Mouse (Mus musculus): ENCODE measurements around the gene Ceacam18. TPM values are rescaled to one million over a fixed set of nuclear protein-coding genes. Genes with fewer than 3 reads are reported as not detected.
"Not testable (repeated sequence)": the region's sequence is repeated elsewhere in the genome, so short reads cannot be mapped to it uniquely, and the experiment has no call there.

Gene Ceacam18
- total RNA-seq, 2 experiments from 2014 or later, result 0.14 TPM; not detected in 1

GRCm38 (mm10) chr7:43667221-43667620, 32.7 kb downstream of the Ceacam18 start:
- not testable (repeated sequence) for DNase-seq (ENCODE audit: low spot score in 2 of 2)

- DNase-seq (ENCODE audit: low spot score in 2 of 2), result no peak
Observed at GRCm38 (mm10) chr7:43668582-43668981, 34.1 kb downstream of the Ceacam18 start.

GRCm38 (mm10) chr7:43671064-43671808, 36.7 kb downstream of the Ceacam18 start:
- DNase-seq (ENCODE audit: low spot score in 2 of 2), result no peak

- DNase-seq (ENCODE audit: low spot score in 2 of 2), result peak; percentile 33 to 77
Observed at GRCm38 (mm10) chr7:43671809-43672580, 37.5 kb downstream of the Ceacam18 start, which contains the start of gene Ctu1. Ctu1 (plus strand) TSS chr7:43672016.

GRCm38 (mm10) chr7:43672581-43673260, 38.2 kb downstream of the Ceacam18 start:
- no peak for DNase-seq (ENCODE audit: low spot score in 2 of 2)

GRCm38 (mm10) chr7:43675091-43675490, 40.6 kb downstream of the Ceacam18 start:
- DNase-seq (ENCODE audit: low spot score in 2 of 2), result no peak

- DNase-seq (ENCODE audit: low spot score in 2 of 2), result no peak
Observed at GRCm38 (mm10) chr7:43678517-43678916, 44.0 kb downstream of the Ceacam18 start.

- peak in 1 of 2 experiments; percentile 38 for DNase-seq (ENCODE audit: low spot score in 2 of 2)
Observed at GRCm38 (mm10) chr7:43680960-43681359, 46.5 kb downstream of the Ceacam18 start.

GRCm38 (mm10) chr7:43682511-43682910, 48.0 kb downstream of the Ceacam18 start:
- not testable (repeated sequence) for DNase-seq (ENCODE audit: low spot score in 2 of 2)

GRCm38 (mm10) chr7:43685088-43685487, 50.6 kb downstream of the Ceacam18 start:
- no peak for DNase-seq (ENCODE audit: low spot score in 2 of 2)

GRCm38 (mm10) chr7:43690118-43690517, 55.6 kb downstream of the Ceacam18 start, which contains the start of gene Klk14:
Klk14 (plus strand) TSS chr7:43690418.
- DNase-seq (ENCODE audit: low spot score in 2 of 2), result no peak

Other genes with a start within 250 kb of the Ceacam18 start
- gene Siglecg, start 226.5 kb upstream of the Ceacam18 start, total RNA-seq (2021), result under 1 TPM; 0.36 to 0.62 TPM
- not detected for gene Lim2, start 207.0 kb upstream of the Ceacam18 start, total RNA-seq (2021)
- under 1 TPM in 1 of 2 experiments, not detected in 1; 0.68 TPM for gene Nkg7, start 197.6 kb upstream of the Ceacam18 start, total RNA-seq (2021)
- not detected for gene Cldnd2, start 193.9 kb upstream of the Ceacam18 start, total RNA-seq (2021)
- gene Etfb, start 190.6 kb upstream of the Ceacam18 start, total RNA-seq (2021), result 100 to 1,000 TPM; 378 to 458 TPM
- gene Gm45233, start 190.6 kb upstream of the Ceacam18 start, total RNA-seq (2021), result 1 to 10 TPM; 2.1 to 2.7 TPM
- gene Vsig10l, start 171.6 kb upstream of the Ceacam18 start, total RNA-seq (2021), result 1 to 10 TPM; 7.0 to 7.2 TPM
- 1 to 10 TPM; 3.2 to 3.8 TPM for gene Iglon5, start 144.6 kb upstream of the Ceacam18 start, total RNA-seq (2021)
- not detected for gene 4931406B18Rik, start 128.8 kb upstream of the Ceacam18 start, total RNA-seq (2021)
- gene Cd33, start 90.3 kb upstream of the Ceacam18 start, total RNA-seq (2021), result 1 to 10 TPM; 3.0 to 4.1 TPM
- 1 to 10 TPM; 3.4 TPM for gene Zfp658, start 72.5 kb upstream of the Ceacam18 start, total RNA-seq (2021)
- gene Zfp719, start 55.1 kb upstream of the Ceacam18 start, total RNA-seq (2021), result 10 to 100 TPM; 17.6 to 18.9 TPM
- gene Zfp819, start 27.5 kb upstream of the Ceacam18 start, total RNA-seq (2021), result under 1 TPM; 0.22 to 0.28 TPM
- gene Siglece, start 25.5 kb downstream of the Ceacam18 start, total RNA-seq (2021), result 1 to 10 TPM; 2.1 to 2.2 TPM
- 10 to 100 TPM; 12.0 to 12.6 TPM for gene Ctu1, start 37.3 kb downstream of the Ceacam18 start, total RNA-seq (2021)
- under 1 TPM in 1 of 2 experiments, not detected in 1; 0.31 TPM for gene Klk14, start 55.7 kb downstream of the Ceacam18 start, total RNA-seq (2021)
- not detected for gene Klk13, start 77.9 kb downstream of the Ceacam18 start, total RNA-seq (2021)
- gene Klk12, start 134.2 kb downstream of the Ceacam18 start, total RNA-seq (2021), result not detected
- not detected for gene Klk11, start 139.9 kb downstream of the Ceacam18 start, total RNA-seq (2021)
- under 1 TPM; 0.51 to 0.64 TPM for gene Klk10, start 146.3 kb downstream of the Ceacam18 start, total RNA-seq (2021)
- gene Klk9, start 157.2 kb downstream of the Ceacam18 start, total RNA-seq (2021), result not detected
- gene Klk8, start 162.9 kb downstream of the Ceacam18 start, total RNA-seq (2021), result 1 to 10 TPM; 4.9 to 6.1 TPM
- not detected for gene Klk7, start 176.6 kb downstream of the Ceacam18 start, total RNA-seq (2021)
- not detected for gene Klk6, start 189.8 kb downstream of the Ceacam18 start, total RNA-seq (2021)
- not detected for gene Klk5, start 207.3 kb downstream of the Ceacam18 start, total RNA-seq (2021)
- gene Klk4, start 246.5 kb downstream of the Ceacam18 start, total RNA-seq (2021), result not detected